8 mouse cellular contexts compared by ENCODE assay signal in genomic region chr16:37947160-37947559, GRCm38 (mm10). TPM values are rescaled to one million over a fixed set of nuclear protein-coding genes. Genes with fewer than 3 reads are reported as not detected.
DNase-seq lines count a peak whose midpoint lies in the region; ATAC-seq and TF ChIP-seq lines count a peak whose summit lies in the region.

No protein-coding gene starts in this region.

- no peak overlapping the region for H3K27ac ChIP-seq in gastrocnemius, adult 2 months
- H3K27ac ChIP-seq in olfactory bulb, adult 2 months (ENCODE audit: insufficient read depth, low read depth, low read length), result no peak overlapping the region

- no peaks in the 10 kb centered on the region for H3K36me3 ChIP-seq in G1E (replicated peaks)

- intact Hi-C loops in gastrocnemius, adult 2 months (cut with DNase I), result loop anchor here (2.0 to 5.0 kb wide), 2 partner anchors 135 to 262 kb away; no protein-coding TSS in a partner anchor

- H3K4me1 ChIP-seq in G1E (ENCODE audit: insufficient read depth, low read depth, low read length), result no peaks in the 10 kb centered on the region
- H3K4me1 ChIP-seq in olfactory bulb, adult 2 months (ENCODE audit: control insufficient read depth, insufficient read depth, low read length), result 0 out of 2 replicates have a peak, but pooled peaks cover 2% of the 10 kb centered on the region

- no peak for ATAC-seq in G1E (ENCODE audit: extremely low read depth, insufficient number of reproducible peaks, low FRiP score, poor library complexity, severe bottlenecking)

- H3K27me3 ChIP-seq in G1E (ENCODE audit: insufficient read depth, low read length), result peaks cover 14% of the 10 kb centered on the region

- H3K9me3 ChIP-seq in G1E (replicated peaks), result no peaks in the 10 kb centered on the region

- peak; percentile 65 for TF ChIP-seq CTCF in G1E (IDR thresholded peaks at IDR 0.05; ENCODE audit: low read depth, low read length)
- peak; percentile 85 for TF ChIP-seq CTCF in gastrocnemius, adult 2 months (IDR thresholded peaks at IDR 0.05)
- TF ChIP-seq CTCF in olfactory bulb, adult 2 months (IDR thresholded peaks at IDR 0.05; ENCODE audit: insufficient read depth, low read depth, low read length), result peak; percentile 50; the same call in 1 of the 2 replicates

- DNase-seq in 416B (ENCODE audit: low read depth) (peak; percentile 72), G1E (ENCODE audit: low spot score) (peak; percentile 20)
- DNase-seq in cerebellum, adult 18-20 months, result peak; percentile 53 to 58
- DNase-seq in gastrocnemius, adult 2 months, result peak; percentile 77
- peak; percentile 38 for DNase-seq in kidney, adult 11 months
- DNase-seq in lung, adult 18-20 months, result peak; percentile 45 to 70
- DNase-seq in urinary bladder, postnatal 14 days (ENCODE audit: low spot score), result peak; percentile 76

- TF ChIP-seq POLR2A in olfactory bulb, adult 2 months (IDR thresholded peaks at IDR 0.05; ENCODE audit: insufficient read depth, low read depth, low read length), result no peak

- WGBS in olfactory bulb, adult 2 months, result 30% methylated on average over 5 of the region's 5 CpGs

- H3K4me3 ChIP-seq in G1E (ENCODE audit: low read depth, low read length), result no peak overlapping the region
- H3K4me3 ChIP-seq in gastrocnemius, adult 2 months, result no peak overlapping the region
- no peak overlapping the region for H3K4me3 ChIP-seq in olfactory bulb, adult 2 months (ENCODE audit: insufficient read depth, low read depth, low read length)

RNA-seq across cellular contexts. Expression of gene Gpr156, which starts 30.9 kb away (rescaled TPM):
- total RNA-seq in G1E (2014; fragmentation: Nextera tagmentation), result not detected in 2 replicates
- total RNA-seq in G1E (2017), result 0.05 and 0.06 TPM in 2 replicates
- not detected in 2 replicates for polyA plus RNA-seq in G1E (2012)
- total RNA-seq in gastrocnemius, adult 2 months (2021), result not detected
- polyA plus RNA-seq in olfactory bulb, adult 2 months (2012; ENCODE audit: insufficient read depth, insufficient read length, low replicate concordance, missing spikeins), result not detected in 2 replicates

Comparison
In these comparisons a context has a peak if more than half of its experiments do, and no peak if none do; other contexts are left out.
1. DNase-seq: peak in every context shown above with its lines; median percentile 77 in gastrocnemius, adult 2 months; 76 in urinary bladder, postnatal 14 days; 72 in 416B; 58 in lung, adult 18-20 months; 56 in cerebellum, adult 18-20 months; 38 in kidney, adult 11 months; 20 in G1E.